Mouse (Mus musculus): ENCODE measurements around the gene Spaca7. TPM values are rescaled to one million over a fixed set of nuclear protein-coding genes. Genes with fewer than 3 reads are reported as not detected.
"Not testable (repeated sequence)": the region's sequence is repeated elsewhere in the genome, so short reads cannot be mapped to it uniquely, and the experiment has no call there.

Spaca7 gene
- total RNA-seq, 1 experiment from 2014 or later = not detected

GRCm38 (mm10) chr8:12609752-12610449, 37.1 kb downstream of the Spaca7 start:
- no peak for DNase-seq

- no peak for DNase-seq
Measured at GRCm38 (mm10) chr8:12613201-12613600, 40.4 kb downstream of the Spaca7 start.

DNA sequence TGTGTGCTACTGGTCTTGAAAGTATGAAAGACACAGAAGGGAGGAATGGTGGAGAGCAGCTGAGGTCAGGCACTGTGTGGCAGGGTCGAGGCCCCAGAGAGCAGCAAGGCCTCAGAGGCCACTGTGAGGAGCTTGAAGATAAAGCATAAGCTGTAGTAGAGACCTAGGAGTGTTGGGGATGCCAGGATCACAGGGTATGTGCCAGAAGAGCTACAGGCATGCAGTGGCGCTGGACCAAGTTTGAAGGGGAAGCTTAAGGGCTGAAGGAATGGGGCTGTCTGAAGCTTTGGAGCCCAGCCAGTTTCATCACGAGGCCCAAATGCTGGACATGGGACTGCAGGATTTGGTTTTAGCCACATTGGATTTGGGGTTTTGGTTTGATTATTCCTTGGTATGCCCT, 44.5 kb downstream of the Spaca7 start:
- not testable (repeated sequence) for DNase-seq

DNA sequence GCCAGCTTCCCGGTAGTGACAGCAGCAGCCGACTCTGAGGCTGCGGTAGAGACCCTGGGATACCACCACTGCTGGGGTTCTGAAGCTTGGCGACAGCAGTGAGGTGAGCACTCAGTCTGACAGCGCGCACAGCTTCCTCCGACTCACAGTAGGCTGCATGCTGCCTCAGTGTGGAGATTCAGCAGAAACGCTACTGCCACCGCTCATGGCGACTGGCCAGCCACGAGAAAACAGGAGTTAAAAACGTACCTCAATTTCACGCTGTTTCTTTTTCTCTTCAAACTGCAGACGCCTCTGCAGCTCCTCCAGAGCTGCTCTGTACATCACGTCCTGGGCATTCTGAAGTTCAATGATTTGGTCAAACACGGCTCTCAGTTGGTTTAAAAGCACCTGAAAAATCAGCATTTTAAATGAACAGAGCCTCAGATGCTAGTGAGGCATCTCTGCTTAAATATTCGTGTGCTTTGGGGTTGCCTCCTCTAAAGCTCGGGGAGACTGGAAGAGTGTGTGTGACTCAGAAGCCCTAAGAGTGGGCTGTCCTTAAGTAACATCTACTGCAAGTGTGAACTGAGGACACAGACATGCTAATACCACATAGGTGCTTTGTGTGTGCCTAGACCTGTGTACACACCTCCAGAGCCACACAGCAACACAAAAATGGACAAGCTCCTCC, 48.9 kb downstream of the Spaca7 start:
- no peak for DNase-seq

DNA sequence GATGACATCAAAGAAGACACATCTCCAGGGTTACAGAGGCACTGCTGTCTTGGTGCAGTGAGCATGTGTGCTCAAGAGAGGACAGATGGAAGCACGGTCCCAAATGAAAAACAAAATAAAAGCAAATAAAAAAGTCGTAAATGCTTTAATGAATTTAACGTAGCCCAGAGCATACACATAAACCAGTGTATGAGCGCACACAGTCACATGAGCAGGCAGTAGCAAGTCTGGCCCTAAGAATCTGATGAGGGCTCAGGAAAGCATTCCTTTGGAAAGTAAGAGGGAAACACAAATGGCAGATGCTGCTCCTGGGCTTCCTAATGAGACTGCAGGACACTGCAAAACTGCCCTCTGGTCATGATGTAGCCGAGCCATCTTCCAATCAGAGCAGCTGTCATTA, 53.1 kb downstream of the Spaca7 start:
- DNase-seq = no peak

DNA sequence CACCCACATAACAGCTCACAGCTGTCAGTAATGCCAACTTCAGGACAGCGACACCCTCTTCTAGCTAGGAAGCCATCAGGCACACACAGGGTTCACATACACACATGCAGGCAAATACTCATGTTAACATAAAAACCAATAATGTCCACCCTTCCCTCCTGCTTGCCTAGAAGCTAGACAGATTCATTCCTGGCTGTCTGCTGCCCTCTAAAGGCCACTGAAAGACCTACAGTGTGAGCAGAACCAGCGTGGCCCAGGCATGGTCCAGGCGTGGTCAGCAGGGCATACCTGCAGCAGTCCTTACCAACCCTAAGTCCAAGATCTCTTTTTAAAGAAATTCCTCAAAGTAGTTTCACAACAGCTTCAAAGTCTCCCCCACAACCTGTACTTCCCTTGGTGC, 56.2 kb downstream of the Spaca7 start:
- peak; percentile 21 for DNase-seq

GRCm38 (mm10) chr8:12635366-12635765, 62.5 kb downstream of the Spaca7 start:
- no peak for DNase-seq

GRCm38 (mm10) chr8:12638446-12638845, 65.6 kb downstream of the Spaca7 start:
- no peak for DNase-seq

DNA sequence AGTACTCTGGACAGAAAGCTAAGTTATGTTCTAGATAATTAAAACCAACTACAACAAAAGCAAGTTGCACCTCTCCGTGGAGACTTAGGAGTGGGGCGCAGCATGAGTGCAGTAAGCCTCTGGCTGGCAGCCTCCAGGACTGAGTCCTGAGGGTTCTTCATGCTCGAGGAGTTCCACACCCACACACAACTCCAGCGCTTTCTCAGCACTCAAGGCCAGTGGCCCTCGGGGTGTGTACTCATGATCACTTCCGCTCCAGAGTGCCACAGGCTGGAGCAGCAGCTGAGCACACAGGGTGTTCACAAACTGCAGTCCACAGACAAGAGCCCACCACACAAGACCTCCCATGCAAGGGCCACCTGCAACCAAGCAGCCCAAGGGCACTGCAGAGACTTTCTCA, 68.7 kb downstream of the Spaca7 start:
- no peak for DNase-seq

GRCm38 (mm10) chr8:12644341-12644740, 71.5 kb downstream of the Spaca7 start:
- DNase-seq = no peak

DNA sequence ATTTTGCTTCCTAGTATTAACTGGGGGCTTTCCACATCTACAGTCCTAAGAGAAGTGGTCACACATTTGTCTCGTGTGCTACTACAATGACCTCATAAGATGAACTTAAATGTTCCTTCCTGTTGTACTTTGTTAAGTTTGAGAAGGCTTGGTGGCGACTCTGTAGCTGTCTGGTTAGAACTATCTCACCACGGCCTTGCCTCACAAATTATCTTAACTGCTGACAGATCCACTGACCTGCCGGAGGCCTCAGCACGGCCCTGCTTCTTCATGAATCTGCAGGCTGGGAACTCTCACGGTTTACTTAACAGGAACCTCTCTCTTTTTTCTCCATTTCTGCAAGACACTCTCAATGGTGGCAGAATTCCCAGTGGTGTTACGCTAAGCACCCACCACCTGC, 72.1 kb downstream of the Spaca7 start:
- DNase-seq = no peak

DNA sequence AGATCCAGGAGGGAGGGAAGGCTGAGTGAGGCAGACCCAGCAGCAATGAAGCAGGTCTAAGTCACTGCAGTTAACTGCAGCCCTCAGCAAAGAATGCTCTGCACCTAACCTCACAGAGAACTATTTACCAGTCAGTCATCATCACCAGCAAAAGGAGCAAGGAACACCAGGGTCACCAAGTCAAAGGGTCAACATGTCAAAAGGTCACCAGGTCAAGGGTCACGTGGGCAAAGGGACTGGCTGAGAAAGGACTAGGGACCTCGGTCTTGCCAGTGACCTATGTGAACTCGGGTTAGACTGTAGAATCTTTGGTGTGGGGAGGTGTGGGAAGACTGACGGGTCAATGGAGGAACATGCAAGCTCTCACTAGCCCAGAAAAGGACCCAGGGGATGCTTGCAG, 73.7 kb downstream of the Spaca7 start:
- DNase-seq = no peak

DNA sequence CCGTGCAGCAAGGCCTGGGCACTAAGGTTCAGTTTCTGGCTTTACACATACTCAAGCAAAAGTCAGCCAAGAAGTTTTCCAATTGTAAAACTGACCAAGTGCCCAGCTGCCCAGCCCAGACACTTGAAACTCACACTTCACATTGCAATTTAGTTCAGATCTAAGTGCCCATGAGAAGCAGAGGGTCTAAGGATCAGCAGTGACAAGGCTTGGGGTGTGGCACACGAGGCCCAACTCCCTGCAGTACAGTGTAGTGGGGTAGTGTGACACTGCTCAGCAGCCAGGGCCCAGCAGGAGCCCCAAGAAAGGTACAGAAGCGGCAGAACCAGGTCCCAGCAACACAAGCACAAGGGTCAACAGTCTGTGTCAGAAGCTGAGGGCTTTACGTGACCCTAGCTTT, 76.1 kb downstream of the Spaca7 start:
- no peak for DNase-seq

Other genes with a start within 250 kb of the Spaca7 start
- gene Sox1, start 177.7 kb upstream of the Spaca7 start, total RNA-seq (2021) = not detected in 2 replicates
- 34.8 and 38.6 TPM in 2 replicates for gene Tubgcp3, start 99.2 kb downstream of the Spaca7 start, total RNA-seq (2021)
- gene Atp11a, start 184.0 kb downstream of the Spaca7 start, total RNA-seq (2021) = 131 and 173 TPM in 2 replicates